Mouse (Mus musculus) stomach, embryonic 16.5 days (tissue): Measurements from ENCODE around the gene Olfr870. TPM values are rescaled to one million over a fixed set of nuclear protein-coding genes. Genes with fewer than 3 reads are reported as not detected.
"Not testable (repeated sequence)": the region's sequence is repeated elsewhere in the genome, so short reads cannot be mapped to it uniquely, and the experiment has no call there.

Source experiments
- ATAC-seq: fragments of 200-750 bp; cut with Nextera tagmentation; 2 replicates; pipeline ENCODE4 v1.8.0; 2017; ENCODE audit warnings: moderate number of reproducible peaks, moderate TSS enrichment; ENCODE audit not compliant: insufficient read depth, low FRiP score
- H3K27ac ChIP-seq: fragments of 300-500 bp; sonication (generic); 2 replicates; pipeline ENCODE4 v1.5.1; 2014; ENCODE audit warnings: low read length
- H3K27me3 ChIP-seq: fragments of 300-500 bp; sonication (generic); 2 replicates; pipeline ENCODE4 v1.6.1; 2014; ENCODE audit warnings: low read length, control low read depth, mixed read lengths; ENCODE audit not compliant: control insufficient read depth, insufficient read depth
- H3K36me3 ChIP-seq: fragments of 300-500 bp; sonication (generic); 2 replicates; pipeline ENCODE4 v1.6.1; 2014; ENCODE audit warnings: low read length; ENCODE audit not compliant: control insufficient read depth, insufficient read depth
- H3K4me1 ChIP-seq: fragments of 300-500 bp; sonication (generic); 2 replicates; pipeline ENCODE4 v1.6.1; 2014; ENCODE audit warnings: low read length, control low read depth, mixed read lengths; ENCODE audit not compliant: control insufficient read depth, insufficient read depth
- H3K4me2 ChIP-seq: fragments of 300-500 bp; sonication (generic); 2 replicates; pipeline ENCODE4 v1.6.1; 2014; ENCODE audit warnings: low read depth, low read length, mixed read lengths
- H3K4me3 ChIP-seq: fragments of 300-500 bp; sonication (generic); replicated peaks from 2 replicates; pipeline ENCODE4 v1.5.1; 2014; ENCODE audit warnings: mild to moderate bottlenecking, low read length
- H3K9ac ChIP-seq: fragments of 300-500 bp; sonication (generic); 2 replicates; pipeline ENCODE4 v1.6.1; 2014; ENCODE audit warnings: low read length
- H3K9me3 ChIP-seq: fragments of 300-500 bp; sonication (generic); replicated peaks from 2 replicates; pipeline ENCODE4 v1.6.1; 2016; ENCODE audit warnings: low read length, control low read depth; ENCODE audit not compliant: control insufficient read depth
- WGBS: fragments of 180-500 bp; shearing (Covaris S2); extraction: QIAGEN DNeasy Blood & Tissue Kit; methylation state at CpG from one replicate; pipeline ENCODE4 v1.1.7; 2014; 5-methylcytosine and 5-hydroxymethylcytosine counted together
- polyA plus RNA-seq: library from polyadenylated mRNA; unstranded; fragments of >200 nt; fragmentation: Nextera tagmentation; extraction: Ambion mirVana; gene quantifications from 2 replicates; pipeline ENCODE4 v1.2.1, GENCODE M21; 2015

Olfr870 gene
- polyA plus RNA-seq = not detected in 2 replicates

GRCm38 (mm10) chr9:20173957-20174356 is at the start of gene Olfr870:
TSS of gene Olfr870 (minus strand) at chr9:20174057.
- H3K4me2 ChIP-seq = no peak within 1 kb of the TSS
- H3K36me3 ChIP-seq = no peaks in the 10 kb centered on the region
- no peak within 1 kb of the TSS for H3K9ac ChIP-seq
- no peak within 1 kb of the TSS for H3K27ac ChIP-seq
- H3K27me3 ChIP-seq = no peaks in the 10 kb centered on the region
- no peak for ATAC-seq
- H3K9me3 ChIP-seq = no peaks in the 10 kb centered on the region
- H3K4me1 ChIP-seq = no peaks in the 10 kb centered on the region
- WGBS = 76% methylated on average over 2 of the region's 2 CpGs
- no peak within 1 kb of the TSS for H3K4me3 ChIP-seq

GRCm38 (mm10) chr9:20211907-20212306 is 38.0 kb upstream of the Olfr870 start, which contains the start of gene Olfr871:
TSS of gene Olfr871 (plus strand) at chr9:20212207.
- H3K4me1 ChIP-seq = no peaks in the 10 kb centered on the region
- H3K9ac ChIP-seq = no peak within 1 kb of the TSS
- no peak within 1 kb of the TSS for H3K4me2 ChIP-seq
- no peaks in the 10 kb centered on the region for H3K9me3 ChIP-seq
- no peak within 1 kb of the TSS for H3K27ac ChIP-seq
- H3K4me3 ChIP-seq = no peak within 1 kb of the TSS
- H3K36me3 ChIP-seq = no peaks in the 10 kb centered on the region
- ATAC-seq = no peak
- H3K27me3 ChIP-seq = no peaks in the 10 kb centered on the region

- H3K4me2 ChIP-seq = no peak overlapping the region
- WGBS = 57% methylated on average over 2 of the region's 2 CpGs
- ATAC-seq = no peak
Measured at GRCm38 (mm10) chr9:20211477-20211876, 37.6 kb upstream of the Olfr870 start.

GRCm38 (mm10) chr9:20210812-20211211 is 37.0 kb upstream of the Olfr870 start:
- Histone ChIP-seq H3K9me3 (no peaks in the 10 kb centered on the region), H3K27me3 (no peaks in the 10 kb centered on the region), H3K27ac (no peak overlapping the region), H3K4me2 (no peak overlapping the region), H3K4me3 (no peak overlapping the region), H3K36me3 (no peaks in the 10 kb centered on the region), H3K4me1 (no peaks in the 10 kb centered on the region), H3K9ac (no peak overlapping the region)
- no peak for ATAC-seq
- 40% methylated on average over 1 of the region's 1 CpGs for WGBS

More at GRCm38 (mm10) chr9:20211477-20211876, 37.6 kb upstream of the Olfr870 start:
- Histone ChIP-seq H3K27me3 (no peaks in the 10 kb centered on the region), H3K9me3 (no peaks in the 10 kb centered on the region), H3K9ac (no peak overlapping the region), H3K4me3 (no peak overlapping the region), H3K36me3 (no peaks in the 10 kb centered on the region), H3K27ac (no peak overlapping the region), H3K4me1 (no peaks in the 10 kb centered on the region)

- H3K36me3 ChIP-seq, H3K27ac ChIP-seq, H3K4me1 ChIP-seq, ATAC-seq, H3K4me3 ChIP-seq, H3K4me2 ChIP-seq, H3K9me3 ChIP-seq, H3K9ac ChIP-seq, H3K27me3 ChIP-seq: not testable (repeated sequence)
- WGBS = 84% methylated on average over 7 of the region's 7 CpGs
Measured at GRCm38 (mm10) chr9:20203413-20203984, 29.6 kb upstream of the Olfr870 start.

GRCm38 (mm10) chr9:20202131-20202530 is 28.3 kb upstream of the Olfr870 start:
- H3K27ac ChIP-seq = no peak overlapping the region
- no peak overlapping the region for H3K9ac ChIP-seq
- no peak overlapping the region for H3K4me3 ChIP-seq
- H3K36me3 ChIP-seq = no peaks in the 10 kb centered on the region
- no peak for ATAC-seq
- H3K9me3 ChIP-seq = no peaks in the 10 kb centered on the region
- H3K4me1 ChIP-seq = no peaks in the 10 kb centered on the region
- WGBS = 72% methylated on average over 1 of the region's 1 CpGs
- no peak overlapping the region for H3K4me2 ChIP-seq
- no peaks in the 10 kb centered on the region for H3K27me3 ChIP-seq

- no peak overlapping the region for H3K4me2 ChIP-seq
- 64% methylated on average over 5 of the region's 5 CpGs for WGBS
- no peak overlapping the region for H3K27ac ChIP-seq
- H3K9ac ChIP-seq = no peak overlapping the region
- no peaks in the 10 kb centered on the region for H3K36me3 ChIP-seq
- no peaks in the 10 kb centered on the region for H3K9me3 ChIP-seq
- no peak for ATAC-seq
- no peaks in the 10 kb centered on the region for H3K27me3 ChIP-seq
- H3K4me3 ChIP-seq = no peak overlapping the region
- H3K4me1 ChIP-seq = no peaks in the 10 kb centered on the region
Measured at GRCm38 (mm10) chr9:20179463-20179862, 5.6 kb upstream of the Olfr870 start.

GRCm38 (mm10) chr9:20149706-20150105 is 24.2 kb downstream of the Olfr870 start:
- Histone ChIP-seq H3K4me3 (no peak overlapping the region), H3K4me2 (no peak overlapping the region), H3K9me3 (no peaks in the 10 kb centered on the region), H3K27me3 (no peaks in the 10 kb centered on the region), H3K4me1 (no peaks in the 10 kb centered on the region), H3K36me3 (no peaks in the 10 kb centered on the region), H3K9ac (no peak overlapping the region), H3K27ac (no peak overlapping the region)
- ATAC-seq = no peak
- WGBS = 86% methylated on average over 3 of the region's 3 CpGs

GRCm38 (mm10) chr9:20128709-20129108 is 45.1 kb downstream of the Olfr870 start, which contains the start of gene Olfr869:
TSS of gene Olfr869 (plus strand) at chr9:20129009.
- H3K4me2 ChIP-seq = no peak within 1 kb of the TSS
- no peaks in the 10 kb centered on the region for H3K9me3 ChIP-seq
- no peak within 1 kb of the TSS for H3K27ac ChIP-seq
- H3K36me3 ChIP-seq = no peaks in the 10 kb centered on the region
- H3K4me3 ChIP-seq = no peak within 1 kb of the TSS
- no peaks in the 10 kb centered on the region for H3K4me1 ChIP-seq
- ATAC-seq = no peak
- 58% methylated on average over 2 of the region's 2 CpGs for WGBS
- no peaks in the 10 kb centered on the region for H3K27me3 ChIP-seq
- H3K9ac ChIP-seq = no peak within 1 kb of the TSS
